Mouse (Mus musculus): ENCODE measurements around the gene Camk2g. TPM values are rescaled to one million over a fixed set of nuclear protein-coding genes. Genes with fewer than 3 reads are reported as not detected.

Gene Camk2g
- polyA plus RNA-seq, 1 experiment from 2014 or later = 55.0 TPM

GRCm38 (mm10) chr14:20783526-20783925 is 10.4 kb downstream of the Camk2g start:
- Histone ChIP-seq H3K9ac (no peak overlapping the region), H3K4me1 (peaks cover 64% of the 10 kb centered on the region), H3K4me2 (no peak overlapping the region), H3K27ac (replicated peaks) (no peak overlapping the region), H3K36me3 (peaks cover 95% of the 10 kb centered on the region), H3K4me3 (no peak overlapping the region), H3K9me3 (no peaks in the 10 kb centered on the region), H3K27me3 (replicated peaks) (no peaks in the 10 kb centered on the region)
- WGBS = 90% methylated on average over 6 of the region's 6 CpGs
- ATAC-seq (ENCODE audit: extremely low read depth, insufficient number of reproducible peaks, low FRiP score, low TSS enrichment) = no peak

GRCm38 (mm10) chr14:20782860-20783259 is 11.0 kb downstream of the Camk2g start:
- H3K9me3 ChIP-seq = no peaks in the 10 kb centered on the region
- 62% methylated on average over 7 of the region's 7 CpGs for WGBS
- no peak for ATAC-seq (ENCODE audit: extremely low read depth, insufficient number of reproducible peaks, low FRiP score, low TSS enrichment)
- peaks cover 95% of the 10 kb centered on the region for H3K36me3 ChIP-seq
- H3K27ac ChIP-seq (replicated peaks) = 0 out of 2 replicates have a peak overlapping the region, but pooled peaks have one; percentile 15
- no peak overlapping the region for H3K9ac ChIP-seq
- no peak overlapping the region for H3K4me3 ChIP-seq
- peaks cover 58% of the 10 kb centered on the region for H3K4me1 ChIP-seq
- H3K27me3 ChIP-seq (replicated peaks) = no peaks in the 10 kb centered on the region
- no peak overlapping the region for H3K4me2 ChIP-seq

GRCm38 (mm10) chr14:20780217-20780616 is 13.7 kb downstream of the Camk2g start:
- Histone ChIP-seq H3K9ac (no peak overlapping the region), H3K4me2 (no peak overlapping the region), H3K4me3 (no peak overlapping the region), H3K27me3 (replicated peaks) (no peaks in the 10 kb centered on the region), H3K36me3 (peaks cover 89% of the 10 kb centered on the region), H3K9me3 (no peaks in the 10 kb centered on the region), H3K27ac (replicated peaks) (no peak overlapping the region), H3K4me1 (peaks cover 45% of the 10 kb centered on the region)
- ATAC-seq (ENCODE audit: extremely low read depth, insufficient number of reproducible peaks, low FRiP score, low TSS enrichment) = no peak
- WGBS = 77% methylated on average over 8 of the region's 8 CpGs

- 85% methylated on average over 8 of the region's 8 CpGs for WGBS
- no peak for ATAC-seq (ENCODE audit: extremely low read depth, insufficient number of reproducible peaks, low FRiP score, low TSS enrichment)
- H3K27ac ChIP-seq (replicated peaks) = no peak overlapping the region
- H3K9ac ChIP-seq = no peak overlapping the region
- H3K4me2 ChIP-seq = no peak overlapping the region
- peaks cover 44% of the 10 kb centered on the region for H3K4me1 ChIP-seq
- H3K4me3 ChIP-seq = no peak overlapping the region
- H3K27me3 ChIP-seq (replicated peaks) = no peaks in the 10 kb centered on the region
- H3K9me3 ChIP-seq = no peaks in the 10 kb centered on the region
- H3K36me3 ChIP-seq = peaks cover 72% of the 10 kb centered on the region
Observed at GRCm38 (mm10) chr14:20778496-20778895, 15.4 kb downstream of the Camk2g start.

GRCm38 (mm10) chr14:20775661-20776060 is 18.2 kb downstream of the Camk2g start:
- H3K27ac ChIP-seq (replicated peaks) = peak overlapping the region; percentile 46
- peaks cover 48% of the 10 kb centered on the region for H3K4me1 ChIP-seq
- H3K4me3 ChIP-seq = no peak overlapping the region
- H3K27me3 ChIP-seq (replicated peaks) = no peaks in the 10 kb centered on the region
- peaks cover 61% of the 10 kb centered on the region for H3K36me3 ChIP-seq
- ATAC-seq (ENCODE audit: extremely low read depth, insufficient number of reproducible peaks, low FRiP score, low TSS enrichment) = no peak
- H3K4me2 ChIP-seq = no peak overlapping the region
- H3K9me3 ChIP-seq = no peaks in the 10 kb centered on the region
- WGBS = 42% methylated on average over 6 of the region's 6 CpGs
- H3K9ac ChIP-seq = peak overlapping the region; percentile 33

GRCm38 (mm10) chr14:20773410-20773809 is 20.5 kb downstream of the Camk2g start:
- Histone ChIP-seq H3K27me3 (replicated peaks) (no peaks in the 10 kb centered on the region), H3K36me3 (peaks cover 61% of the 10 kb centered on the region), H3K27ac (replicated peaks) (peak overlapping the region; percentile 51), H3K9me3 (no peaks in the 10 kb centered on the region), H3K4me3 (no peak overlapping the region), H3K9ac (peak overlapping the region; percentile 34; the same call in 1 of the 2 replicates), H3K4me1 (peaks cover 58% of the 10 kb centered on the region), H3K4me2 (no peak overlapping the region)
- ATAC-seq (ENCODE audit: extremely low read depth, insufficient number of reproducible peaks, low FRiP score, low TSS enrichment) = no peak
- 66% methylated on average over 3 of the region's 3 CpGs for WGBS

- Histone ChIP-seq H3K27me3 (replicated peaks) (no peaks in the 10 kb centered on the region), H3K4me2 (no peak overlapping the region), H3K9me3 (no peaks in the 10 kb centered on the region), H3K36me3 (peaks cover 61% of the 10 kb centered on the region), H3K9ac (peak overlapping the region; percentile 34), H3K4me3 (no peak overlapping the region), H3K27ac (replicated peaks) (peak overlapping the region; percentile 51), H3K4me1 (peaks cover 64% of the 10 kb centered on the region)
- 31% methylated on average over 6 of the region's 6 CpGs for WGBS
- ATAC-seq (ENCODE audit: extremely low read depth, insufficient number of reproducible peaks, low FRiP score, low TSS enrichment) = no peak
Observed at GRCm38 (mm10) chr14:20772808-20773207, 21.1 kb downstream of the Camk2g start.

GRCm38 (mm10) chr14:20771941-20772340 is 21.9 kb downstream of the Camk2g start:
- Histone ChIP-seq H3K36me3 (peaks cover 59% of the 10 kb centered on the region), H3K27ac (replicated peaks) (no peak overlapping the region), H3K27me3 (replicated peaks) (no peaks in the 10 kb centered on the region), H3K4me1 (peaks cover 73% of the 10 kb centered on the region), H3K4me2 (no peak overlapping the region), H3K9me3 (no peaks in the 10 kb centered on the region), H3K4me3 (no peak overlapping the region), H3K9ac (no peak overlapping the region)
- no peak for ATAC-seq (ENCODE audit: extremely low read depth, insufficient number of reproducible peaks, low FRiP score, low TSS enrichment)
- WGBS = 89% methylated on average over 3 of the region's 3 CpGs

- peaks cover 68% of the 10 kb centered on the region for H3K4me1 ChIP-seq
- no peaks in the 10 kb centered on the region for H3K9me3 ChIP-seq
- 36% methylated on average over 5 of the region's 5 CpGs for WGBS
- peak overlapping the region; percentile 62 for H3K9ac ChIP-seq
- H3K36me3 ChIP-seq = peaks cover 70% of the 10 kb centered on the region
- peak overlapping the region; percentile 33 for H3K4me2 ChIP-seq
- peak; percentile 55; the same call in 1 of the 2 replicates for ATAC-seq (ENCODE audit: extremely low read depth, insufficient number of reproducible peaks, low FRiP score, low TSS enrichment)
- H3K27me3 ChIP-seq (replicated peaks) = no peaks in the 10 kb centered on the region
- H3K27ac ChIP-seq (replicated peaks) = peak overlapping the region; percentile 95
- H3K4me3 ChIP-seq = no peak overlapping the region
Observed at GRCm38 (mm10) chr14:20768581-20768980, 25.3 kb downstream of the Camk2g start.

GRCm38 (mm10) chr14:20767936-20768335 is 26.0 kb downstream of the Camk2g start:
- Histone ChIP-seq H3K9ac (peak overlapping the region; percentile 69), H3K9me3 (no peaks in the 10 kb centered on the region), H3K4me2 (peak overlapping the region; percentile 33; the same call in 1 of the 2 replicates), H3K27me3 (replicated peaks) (no peaks in the 10 kb centered on the region), H3K4me3 (no peak overlapping the region), H3K4me1 (peaks cover 62% of the 10 kb centered on the region), H3K27ac (replicated peaks) (peak overlapping the region; percentile 95), H3K36me3 (peaks cover 77% of the 10 kb centered on the region)
- WGBS = 73% methylated on average over 7 of the region's 7 CpGs
- no peak for ATAC-seq (ENCODE audit: extremely low read depth, insufficient number of reproducible peaks, low FRiP score, low TSS enrichment)

GRCm38 (mm10) chr14:20765642-20766258 is 28.1 kb downstream of the Camk2g start:
- Histone ChIP-seq H3K9ac (peak overlapping the region; percentile 70), H3K36me3 (peaks cover 83% of the 10 kb centered on the region), H3K4me1 (peaks cover 47% of the 10 kb centered on the region), H3K27me3 (replicated peaks) (no peaks in the 10 kb centered on the region), H3K27ac (replicated peaks) (peak overlapping the region; percentile 95), H3K4me2 (peak overlapping the region; percentile 19; the same call in 1 of the 2 replicates), H3K9me3 (no peaks in the 10 kb centered on the region), H3K4me3 (no peak overlapping the region)
- peak; percentile 55; the same call in 1 of the 2 replicates for ATAC-seq (ENCODE audit: extremely low read depth, insufficient number of reproducible peaks, low FRiP score, low TSS enrichment)
- WGBS = 11% methylated on average over 12 of the region's 12 CpGs

GRCm38 (mm10) chr14:20764942-20765341 is 28.9 kb downstream of the Camk2g start:
- 71% methylated on average over 5 of the region's 5 CpGs for WGBS
- peak overlapping the region; percentile 70 for H3K9ac ChIP-seq
- no peaks in the 10 kb centered on the region for H3K27me3 ChIP-seq (replicated peaks)

More at GRCm38 (mm10) chr14:20764942-20765341, 28.9 kb downstream of the Camk2g start:
- peaks cover 84% of the 10 kb centered on the region for H3K36me3 ChIP-seq
- H3K4me2 ChIP-seq = 0 out of 2 replicates have a peak overlapping the region, but pooled peaks have one; percentile 19
- peaks cover 47% of the 10 kb centered on the region for H3K4me1 ChIP-seq
- H3K9me3 ChIP-seq = no peaks in the 10 kb centered on the region
- H3K4me3 ChIP-seq = no peak overlapping the region
- peak overlapping the region; percentile 95 for H3K27ac ChIP-seq (replicated peaks)
- no peak for ATAC-seq (ENCODE audit: extremely low read depth, insufficient number of reproducible peaks, low FRiP score, low TSS enrichment)

Measured in heart, embryonic 13.5 days (tissue).